Mouse (Mus musculus) intestine, embryonic 14.5 days (tissue): ENCODE measurements around the gene Odf3l2. TPM values are rescaled to one million over a fixed set of nuclear protein-coding genes. Genes with fewer than 3 reads are reported as not detected.

Source experiments
- ATAC-seq: fragments of 200-750 bp; cut with Nextera tagmentation; replicated peaks from 2 replicates; pipeline ENCODE4 v1.8.0; 2017; ENCODE audit warnings: low read depth, moderate number of reproducible peaks, moderate TSS enrichment, moderate library complexity; ENCODE audit not compliant: low FRiP score, low TSS enrichment
- DNase-seq: peaks from one replicate; pipeline ENCODE4 v3.0.0-alpha.2; 2018; ENCODE audit warnings: low spot score
- H3K27ac ChIP-seq: fragments of 300-500 bp; sonication (generic); 2 replicates; pipeline ENCODE4 v1.5.1; 2014; ENCODE audit warnings: low read depth, mild to moderate bottlenecking, control low read depth
- H3K27me3 ChIP-seq: fragments of 300-500 bp; sonication (generic); replicated peaks from 2 replicates; pipeline ENCODE4 v1.6.1; 2014; ENCODE audit warnings: low read length, control low read depth; ENCODE audit not compliant: control insufficient read depth, insufficient read depth
- H3K36me3 ChIP-seq: fragments of 300-500 bp; sonication (generic); 2 replicates; pipeline ENCODE4 v1.6.1; 2014; ENCODE audit warnings: low read length, control low read depth; ENCODE audit not compliant: control insufficient read depth, insufficient read depth
- H3K4me1 ChIP-seq: fragments of 300-500 bp; sonication (generic); replicated peaks from 2 replicates; pipeline ENCODE4 v1.6.1; 2014; ENCODE audit warnings: low read length, control low read depth, mixed read lengths; ENCODE audit not compliant: control insufficient read depth, insufficient read depth
- H3K4me2 ChIP-seq: fragments of 300-500 bp; sonication (generic); 2 replicates; pipeline ENCODE4 v1.6.1; 2014; ENCODE audit warnings: low read length
- H3K4me3 ChIP-seq: fragments of 300-500 bp; sonication (generic); 2 replicates; pipeline ENCODE4 v1.5.1; 2014; ENCODE audit warnings: low read depth, low read length, control low read depth, mixed read lengths
- H3K9ac ChIP-seq: fragments of 300-500 bp; sonication (generic); 2 replicates; pipeline ENCODE4 v1.6.1; 2014; ENCODE audit warnings: mild to moderate bottlenecking, low read length
- H3K9me3 ChIP-seq: fragments of 300-500 bp; sonication (generic); 2 replicates; pipeline ENCODE4 v1.6.1; 2016; ENCODE audit warnings: low read length, control low read depth; ENCODE audit not compliant: control insufficient read depth
- WGBS: fragments of 180-500 bp; shearing (Covaris S2); extraction: QIAGEN DNeasy Blood & Tissue Kit; methylation state at CpG from one replicate; pipeline ENCODE4 v1.1.7; 2014; 5-methylcytosine and 5-hydroxymethylcytosine counted together
- polyA plus RNA-seq: library from polyadenylated mRNA; unstranded; fragments of >200 nt; fragmentation: Nextera tagmentation; extraction: Ambion mirVana; gene quantifications from 2 replicates; pipeline ENCODE4 v1.2.1, GENCODE M21; 2014

Odf3l2 gene
- polyA plus RNA-seq, 1 experiment from 2014 or later = not detected

DNA sequence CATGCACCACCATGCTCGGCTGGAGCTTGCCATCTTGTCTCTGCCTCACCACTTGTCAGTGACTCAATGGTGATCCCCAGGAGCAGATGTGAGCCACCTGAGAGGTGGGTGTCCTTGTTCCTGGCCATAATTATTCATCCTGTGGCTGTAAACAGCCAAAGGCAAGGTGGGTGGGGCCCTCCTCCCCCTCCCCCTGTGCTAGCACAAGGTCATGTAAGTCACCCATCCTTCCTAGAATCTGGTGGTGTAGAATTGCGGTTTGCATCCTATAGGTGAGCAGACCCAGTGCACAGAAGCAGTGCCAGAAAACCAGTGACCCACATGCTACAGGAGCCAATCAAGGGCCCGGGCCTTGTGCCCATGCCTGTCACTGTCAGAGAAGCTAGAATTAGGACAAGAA lies 27.5 kb upstream of the Odf3l2 start:
- DNase-seq = no peak
- H3K4me2 ChIP-seq = no peak overlapping the region
- H3K9ac ChIP-seq = no peak overlapping the region
- H3K27ac ChIP-seq = no peak overlapping the region
- WGBS = 95% methylated on average over 3 of the region's 3 CpGs
- H3K27me3 ChIP-seq = no peaks in the 10 kb centered on the region
- no peak overlapping the region for H3K4me3 ChIP-seq
- peaks cover 5% of the 10 kb centered on the region for H3K36me3 ChIP-seq
- H3K4me1 ChIP-seq = peaks cover 11% of the 10 kb centered on the region
- ATAC-seq = no peak
- no peaks in the 10 kb centered on the region for H3K9me3 ChIP-seq

DNA sequence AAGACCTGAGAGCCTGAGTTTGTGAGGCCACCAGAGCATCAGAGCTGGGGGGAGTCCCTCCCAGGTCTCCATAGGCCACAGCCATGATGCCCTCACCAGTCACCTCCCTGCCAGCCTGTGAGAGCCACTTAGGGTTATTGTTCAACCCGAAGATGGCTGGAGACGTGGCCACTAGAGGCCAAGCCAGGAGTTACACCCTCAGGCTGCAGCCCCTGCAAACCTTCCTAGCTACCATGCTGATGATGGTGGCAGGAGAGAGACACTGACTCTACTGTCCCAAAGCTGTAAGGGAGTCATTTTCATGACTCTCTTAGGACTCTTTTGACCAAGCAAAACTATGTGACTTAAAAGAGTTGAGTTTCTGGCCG lies 26.5 kb upstream of the Odf3l2 start:
- ATAC-seq (no peak), DNase-seq (no peak)
- no peaks in the 10 kb centered on the region for H3K9me3 ChIP-seq
- no peak overlapping the region for H3K4me3 ChIP-seq
- WGBS = 63% methylated on average over 3 of the region's 3 CpGs
- H3K27ac ChIP-seq = peak overlapping the region; percentile 40; the same call in 1 of the 2 replicates
- peaks cover 5% of the 10 kb centered on the region for H3K36me3 ChIP-seq
- no peak overlapping the region for H3K9ac ChIP-seq
- H3K4me2 ChIP-seq = no peak overlapping the region
- H3K4me1 ChIP-seq = peaks cover 11% of the 10 kb centered on the region
- H3K27me3 ChIP-seq = no peaks in the 10 kb centered on the region

DNA sequence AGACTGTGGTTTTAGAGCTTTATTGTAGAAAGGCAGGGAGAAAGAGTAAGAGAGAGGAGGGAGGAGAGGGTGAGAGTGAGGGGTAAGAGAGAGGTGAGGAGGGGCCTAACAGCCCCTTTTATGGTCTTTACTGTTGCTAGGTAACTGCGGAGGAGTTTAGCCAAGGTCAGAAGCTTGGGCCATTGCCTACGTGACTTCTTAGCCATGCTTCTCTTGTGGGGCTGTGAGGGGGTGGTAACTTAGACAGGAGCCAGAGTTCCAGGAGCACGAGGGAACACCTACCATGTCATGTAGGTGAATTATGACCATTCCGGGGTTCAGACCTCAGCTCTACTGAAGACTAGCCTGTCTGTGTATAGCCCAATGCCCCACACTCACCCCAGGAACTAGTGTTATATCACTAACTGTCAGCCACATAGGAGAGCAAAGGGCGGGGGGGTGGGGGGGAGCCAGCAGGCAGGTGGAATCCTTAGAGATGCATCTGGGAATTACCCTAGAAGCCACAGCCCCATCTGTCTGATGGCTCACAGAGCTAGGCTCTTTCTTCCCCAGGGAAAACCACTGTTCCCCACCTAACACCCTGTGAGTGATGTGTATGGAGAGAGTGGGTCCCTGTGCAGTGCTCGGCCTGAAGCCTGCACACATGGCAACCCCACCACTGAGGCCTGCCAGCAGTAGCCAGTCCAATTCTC lies 26.0 kb upstream of the Odf3l2 start:
- no peak for DNase-seq
- Histone ChIP-seq H3K4me2 (peak overlapping the region; percentile 82), H3K36me3 (peaks cover 5% of the 10 kb centered on the region), H3K4me3 (no peak overlapping the region), H3K9ac (no peak overlapping the region), H3K27me3 (no peaks in the 10 kb centered on the region), H3K27ac (peak overlapping the region; percentile 60; the same call in 1 of the 2 replicates), H3K9me3 (no peaks in the 10 kb centered on the region), H3K4me1 (peaks cover 11% of the 10 kb centered on the region)
- ATAC-seq = no peak
- WGBS = 42% methylated on average over 6 of the region's 6 CpGs

DNA sequence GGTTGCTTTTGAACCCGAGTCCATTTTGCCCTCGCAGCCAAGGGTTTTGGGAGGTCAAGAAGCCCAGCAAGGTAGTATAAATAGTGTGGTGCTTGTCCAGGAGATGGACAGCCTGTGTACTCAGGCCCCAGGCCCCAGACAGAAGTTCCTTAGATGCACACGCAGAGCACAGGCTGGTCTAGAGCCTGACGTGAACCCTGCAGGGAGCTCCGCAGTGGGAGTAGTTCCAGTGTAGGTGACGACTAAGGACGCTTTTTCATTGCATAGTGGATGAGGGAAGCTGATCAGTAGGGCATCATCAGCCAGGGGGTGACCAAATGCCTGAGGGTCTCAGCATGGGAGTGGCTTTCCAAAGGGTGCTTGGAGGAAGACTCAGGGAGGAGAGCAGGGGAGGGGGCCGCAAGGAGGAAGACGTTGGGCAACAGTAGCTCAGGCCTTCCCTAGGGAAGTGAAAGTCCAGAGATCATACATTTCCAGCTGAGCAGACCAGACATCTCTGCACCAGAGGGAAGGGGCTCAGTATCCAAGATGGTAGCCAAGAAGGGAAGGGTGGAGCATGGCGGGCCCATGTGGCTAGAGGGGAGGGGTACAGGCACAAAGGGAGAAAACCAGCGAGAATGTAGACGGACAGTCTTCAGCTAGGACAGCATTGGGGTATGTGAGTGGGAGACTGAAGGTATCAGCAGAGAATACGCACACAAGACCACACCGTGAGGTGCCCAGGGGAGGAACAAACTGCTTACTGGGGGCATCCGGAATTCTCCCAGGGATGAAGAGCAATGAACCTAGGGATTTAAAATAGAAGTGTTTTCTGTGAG lies 24.7 kb upstream of the Odf3l2 start:
- peak overlapping the region; percentile 78 for H3K9ac ChIP-seq
- WGBS = 31% methylated on average over 15 of the region's 15 CpGs
- DNase-seq = no peak

DNA sequence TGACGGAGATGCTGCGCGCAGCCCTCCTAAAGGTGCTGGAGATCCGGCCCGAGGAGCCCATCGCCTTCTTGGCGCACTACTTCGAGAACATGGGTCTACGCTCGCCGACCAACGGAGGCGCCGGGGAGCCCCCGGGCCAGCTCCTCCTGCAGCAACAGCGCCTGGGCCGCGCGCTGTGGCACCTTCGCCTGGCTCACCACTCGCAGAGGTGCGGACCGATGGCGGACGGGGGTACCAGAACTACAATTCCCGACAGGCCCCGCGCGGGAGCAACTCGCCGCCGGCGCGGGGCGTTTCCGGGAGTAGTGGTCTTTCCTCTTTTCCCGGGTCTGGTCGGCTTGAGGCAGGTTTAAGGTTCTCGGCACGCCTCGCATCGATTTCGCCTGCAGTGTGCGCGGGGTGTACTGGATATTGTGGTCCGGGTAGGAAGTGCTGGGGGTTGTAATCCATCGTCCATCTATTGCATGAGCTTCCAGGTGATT lies 24.1 kb upstream of the Odf3l2 start:
- H3K27me3 ChIP-seq = no peaks in the 10 kb centered on the region
- H3K9me3 ChIP-seq = no peaks in the 10 kb centered on the region
- H3K27ac ChIP-seq = peak overlapping the region; percentile 90
- no peak for DNase-seq
- H3K4me1 ChIP-seq = peaks cover 11% of the 10 kb centered on the region
- H3K9ac ChIP-seq = peak overlapping the region; percentile 78
- peak overlapping the region; percentile 77 for H3K4me3 ChIP-seq
- WGBS = under 1% methylated on average over 47 of the region's 47 CpGs
- peak overlapping the region; percentile 82 for H3K4me2 ChIP-seq
- ATAC-seq = peak; percentile 54
- peaks cover 5% of the 10 kb centered on the region for H3K36me3 ChIP-seq

More for the DNA sequence above, 24.7 kb upstream of the Odf3l2 start:
- H3K36me3 ChIP-seq = peaks cover 5% of the 10 kb centered on the region
- peak overlapping the region; percentile 77 for H3K4me3 ChIP-seq
- ATAC-seq = peak; percentile 25
- H3K4me2 ChIP-seq = peak overlapping the region; percentile 82
- no peaks in the 10 kb centered on the region for H3K27me3 ChIP-seq
- H3K9me3 ChIP-seq = no peaks in the 10 kb centered on the region
- peak overlapping the region; percentile 90; the same call in 1 of the 2 replicates for H3K27ac ChIP-seq
- H3K4me1 ChIP-seq = peaks cover 11% of the 10 kb centered on the region

DNA sequence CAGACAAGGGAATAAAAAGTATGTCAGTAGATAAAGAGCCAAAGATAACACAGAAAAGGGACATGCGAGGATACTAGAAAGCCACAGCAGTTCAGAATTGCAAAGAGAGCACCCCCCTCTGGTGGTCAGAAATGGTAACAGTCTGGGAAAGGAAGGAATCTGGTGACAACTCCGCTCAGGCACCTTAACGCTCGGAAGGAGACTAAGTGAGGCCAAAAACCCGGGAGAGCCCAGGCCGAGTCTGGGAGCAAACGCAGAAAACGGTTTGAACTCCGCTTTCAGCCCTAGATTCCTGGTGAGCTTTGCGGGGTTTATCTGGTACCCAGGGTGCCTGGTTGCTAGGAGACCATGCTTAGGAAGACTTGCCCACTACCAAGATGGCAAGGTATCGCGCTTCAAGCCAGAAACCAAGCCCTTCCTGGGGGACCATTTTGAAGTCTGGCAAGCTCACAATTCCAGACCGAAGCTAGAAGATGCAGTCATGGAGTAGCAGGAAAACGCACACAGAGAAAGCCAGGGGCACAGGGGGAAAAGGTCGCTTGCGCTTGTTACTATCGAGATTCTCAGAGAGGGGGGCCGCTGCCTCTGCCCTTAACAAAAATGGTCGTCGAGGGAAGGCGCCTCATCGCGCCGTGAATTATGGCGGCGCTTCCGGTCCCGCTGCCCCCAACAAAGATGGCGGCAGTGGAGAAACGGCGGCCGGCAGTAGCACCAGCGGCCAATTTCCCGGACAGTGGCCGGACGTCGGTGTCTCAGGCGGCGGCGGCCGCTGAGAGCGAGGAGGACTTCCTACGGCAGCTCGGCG lies 23.4 kb upstream of the Odf3l2 start, which contains the start of gene Tpgs1:
TSS of gene Tpgs1 (plus strand) at position 599 of the 805 bp plus-strand sequence.
- peaks cover 5% of the 10 kb centered on the region for H3K36me3 ChIP-seq
- peak within 1 kb of the TSS; percentile 90 for H3K27ac ChIP-seq
- H3K4me1 ChIP-seq = peaks cover 11% of the 10 kb centered on the region
- WGBS = under 1% methylated on average over 45 of the region's 45 CpGs
- no peaks in the 10 kb centered on the region for H3K27me3 ChIP-seq
- peak within 1 kb of the TSS; percentile 78 for H3K9ac ChIP-seq
- H3K4me2 ChIP-seq = peak within 1 kb of the TSS; percentile 82
- no peaks in the 10 kb centered on the region for H3K9me3 ChIP-seq
- H3K4me3 ChIP-seq = peak within 1 kb of the TSS; percentile 77
- peak; percentile 99 for DNase-seq
- ATAC-seq = peak; percentile 67

DNA sequence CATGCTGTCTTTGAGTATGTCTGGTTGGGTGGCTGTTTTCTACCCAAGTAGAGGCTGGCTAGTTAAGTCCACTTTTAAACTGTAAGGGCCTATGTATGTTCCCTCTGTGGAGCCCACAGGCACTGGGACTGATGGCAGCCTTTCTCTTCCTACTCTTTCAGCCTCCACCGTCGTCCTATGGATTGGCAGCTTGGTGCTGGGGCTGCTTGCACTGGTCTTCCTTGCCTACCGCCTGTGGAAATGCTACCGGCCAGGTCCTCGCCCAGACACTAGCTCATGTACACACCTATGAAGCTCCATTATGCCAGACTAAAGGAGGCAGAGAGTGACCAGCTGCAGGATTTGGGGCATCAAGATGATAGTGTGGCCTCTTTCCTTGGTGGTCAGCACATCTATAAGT lies 22.5 kb upstream of the Odf3l2 start:
- ATAC-seq (no peak), DNase-seq (no peak)
- Histone ChIP-seq H3K4me3 (no peak overlapping the region), H3K9me3 (no peaks in the 10 kb centered on the region), H3K4me1 (peaks cover 11% of the 10 kb centered on the region), H3K27me3 (no peaks in the 10 kb centered on the region), H3K4me2 (no peak overlapping the region), H3K9ac (no peak overlapping the region), H3K27ac (no peak overlapping the region), H3K36me3 (peaks cover 3% of the 10 kb centered on the region; the same call in 1 of the 2 replicates)
- WGBS = 81% methylated on average over 5 of the region's 5 CpGs

DNA sequence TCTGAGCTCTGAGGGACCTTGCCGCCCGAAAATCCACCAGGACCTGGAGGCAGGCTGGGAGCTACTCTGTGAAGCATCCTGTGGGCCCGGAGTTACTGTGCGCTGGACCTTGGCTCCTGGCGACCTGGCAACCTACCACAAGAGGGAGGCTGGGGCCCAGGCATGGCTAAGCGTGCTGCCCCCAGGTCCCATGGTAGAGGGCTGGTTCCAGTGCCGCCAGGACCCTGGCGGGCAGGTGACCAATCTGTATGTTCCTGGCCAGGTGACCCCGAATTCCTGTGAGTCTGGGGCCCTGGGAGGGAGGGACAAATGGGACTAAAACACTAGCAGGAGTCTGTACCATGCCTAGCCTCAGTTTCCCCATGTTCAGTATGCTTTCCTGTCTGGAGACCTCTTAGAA lies 21.0 kb upstream of the Odf3l2 start:
- 64% methylated on average over 9 of the region's 9 CpGs for WGBS
- Histone ChIP-seq H3K9me3 (no peaks in the 10 kb centered on the region), H3K4me3 (no peak overlapping the region), H3K27ac (no peak overlapping the region), H3K4me2 (no peak overlapping the region), H3K27me3 (no peaks in the 10 kb centered on the region), H3K4me1 (peaks cover 8% of the 10 kb centered on the region), H3K36me3 (no peaks in the 10 kb centered on the region), H3K9ac (no peak overlapping the region)
- DNase-seq (no peak), ATAC-seq (no peak)
